Mouse (Mus musculus): ENCODE data around the gene Rere.

DNA sequence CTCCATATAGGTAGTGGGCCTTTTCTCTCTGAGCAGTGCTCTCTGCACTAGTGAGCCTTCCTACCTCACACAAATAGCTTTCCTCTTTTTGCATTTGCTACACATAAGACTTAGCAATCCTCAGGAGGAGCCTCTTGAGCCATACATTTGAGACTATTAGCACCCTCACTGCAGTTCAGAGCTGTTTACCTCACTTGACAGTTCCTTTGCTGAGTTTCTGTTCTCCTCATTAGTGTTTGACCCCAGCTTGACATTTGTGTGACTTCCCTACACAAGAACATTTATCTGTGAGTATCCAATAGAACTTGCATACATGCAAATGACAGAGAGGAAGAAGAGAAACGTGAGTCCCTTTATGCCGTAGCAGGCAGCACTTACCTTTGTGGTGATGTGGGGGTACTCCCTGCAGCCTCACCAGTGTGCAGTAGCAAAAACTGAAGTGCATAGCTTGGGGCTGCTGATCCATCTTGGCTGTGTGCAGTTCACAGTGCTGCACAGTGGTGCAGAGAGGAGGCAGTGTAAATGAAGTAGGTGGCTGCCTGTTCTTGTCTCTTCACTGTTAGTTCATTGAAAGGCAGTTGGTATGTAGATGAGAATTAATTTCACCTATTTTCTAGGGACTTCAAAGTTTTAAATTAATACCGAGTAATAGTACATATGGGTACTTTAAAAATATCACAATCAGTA lies 227.7 kb downstream of the Rere start:
- no peak for TF ChIP-seq MAFK (IDR thresholded peaks at IDR 0.05; ENCODE audit: insufficient read depth, low read depth, low read length)
- TF ChIP-seq HCFC1 (IDR thresholded peaks at IDR 0.05; ENCODE audit: borderline replicate concordance, insufficient read depth, low read length) = no peak
- TF ChIP-seq CHD2 (IDR thresholded peaks at IDR 0.05; ENCODE audit: low read depth, low read length) = no peak
